Mouse (Mus musculus) forebrain, embryonic 14.5 days (tissue): ENCODE results near the gene Gm29797. TPM values are rescaled to one million over a fixed set of nuclear protein-coding genes. Genes with fewer than 3 reads are reported as not detected.
A peak's percentile ranks its signal among the peaks of the same experiment; 100 is the strongest.

Experiments used
- ATAC-seq: fragments of 200-750 bp; cut with Nextera tagmentation; 2 replicates; pipeline ENCODE4 v1.8.0; 2017; ENCODE audit warnings: mild to moderate bottlenecking, moderate library complexity
- DNase-seq: peaks from one replicate; pipeline ENCODE4 v3.0.0-alpha.2; 2015; ENCODE audit warnings: low spot score
- H3K27ac ChIP-seq: fragments of 300-500 bp; sonication (generic); 2 replicates; pipeline ENCODE4 v1.5.1; 2014; ENCODE audit warnings: low read depth, mild to moderate bottlenecking, control low read depth, low read length, moderate library complexity
- H3K27me3 ChIP-seq: fragments of 300-500 bp; sonication (generic); replicated peaks from 2 replicates; pipeline ENCODE4 v1.6.1; 2014; ENCODE audit warnings: low read length, control low read depth, mixed read lengths; ENCODE audit not compliant: control insufficient read depth, insufficient read depth
- H3K36me3 ChIP-seq: fragments of 300-500 bp; sonication (generic); 2 replicates; pipeline ENCODE4 v1.6.1; 2014; ENCODE audit warnings: low read length, control low read depth; ENCODE audit not compliant: control insufficient read depth, insufficient read depth
- H3K4me1 ChIP-seq: fragments of 300-500 bp; sonication (generic); 2 replicates; pipeline ENCODE4 v1.6.1; 2014; ENCODE audit warnings: antibody characterized with exemption, low read length, control low read depth; ENCODE audit not compliant: control insufficient read depth, insufficient read depth
- H3K4me2 ChIP-seq: fragments of 300-500 bp; sonication (generic); 2 replicates; pipeline ENCODE4 v1.6.1; 2014; ENCODE audit warnings: mild to moderate bottlenecking, control low read depth, low read length
- H3K4me3 ChIP-seq: fragments of 300-500 bp; sonication (generic); 2 replicates; pipeline ENCODE4 v1.5.1; 2014; ENCODE audit warnings: low read depth, low read length, control low read depth
- H3K9ac ChIP-seq: fragments of 300-500 bp; sonication (generic); 2 replicates; pipeline ENCODE4 v1.6.1; 2014; ENCODE audit warnings: mild to moderate bottlenecking, low read length, control low read depth, moderate library complexity
- H3K9me3 ChIP-seq: fragments of 300-500 bp; sonication (generic); replicated peaks from 2 replicates; pipeline ENCODE4 v1.6.1; 2016; ENCODE audit warnings: low read length, control low read depth, mixed read lengths; ENCODE audit not compliant: control insufficient read depth
- WGBS: fragments of 180-500 bp; shearing (Covaris S2); extraction: QIAGEN DNeasy Blood & Tissue Kit; methylation state at CpG from one replicate; pipeline ENCODE4 v1.1.7; 2014; 5-methylcytosine and 5-hydroxymethylcytosine counted together
- polyA plus RNA-seq: library from polyadenylated mRNA; unstranded; fragments of >200 nt; fragmentation: Nextera tagmentation; extraction: Ambion mirVana; gene quantifications from 2 replicates; pipeline ENCODE4 v1.2.1, GENCODE M21; 2014

The Gm29797 gene
- polyA plus RNA-seq, 1 experiment from 2014 or later = not detected

DNA sequence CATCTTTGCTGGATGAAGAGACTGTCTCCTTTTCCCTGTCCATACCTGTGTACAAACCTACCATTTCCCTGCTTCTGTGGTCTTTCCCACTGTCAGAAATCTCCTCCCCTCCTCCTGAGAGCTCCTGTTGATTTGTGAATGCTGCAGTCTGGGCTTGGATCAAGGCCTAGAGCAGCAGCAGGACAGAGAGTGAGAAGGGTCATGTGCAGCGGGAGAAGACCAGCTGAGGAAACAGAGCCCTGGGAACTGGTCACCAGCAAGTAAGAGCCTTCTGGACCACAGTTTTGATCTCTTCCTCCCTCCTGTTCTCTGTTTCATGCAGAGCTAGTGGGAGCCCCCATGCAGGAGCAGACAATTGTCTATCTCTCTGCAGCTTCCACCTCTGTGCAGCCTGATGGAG is 38.9 kb downstream of the Gm29797 start:
- ATAC-seq = no peak

DNA sequence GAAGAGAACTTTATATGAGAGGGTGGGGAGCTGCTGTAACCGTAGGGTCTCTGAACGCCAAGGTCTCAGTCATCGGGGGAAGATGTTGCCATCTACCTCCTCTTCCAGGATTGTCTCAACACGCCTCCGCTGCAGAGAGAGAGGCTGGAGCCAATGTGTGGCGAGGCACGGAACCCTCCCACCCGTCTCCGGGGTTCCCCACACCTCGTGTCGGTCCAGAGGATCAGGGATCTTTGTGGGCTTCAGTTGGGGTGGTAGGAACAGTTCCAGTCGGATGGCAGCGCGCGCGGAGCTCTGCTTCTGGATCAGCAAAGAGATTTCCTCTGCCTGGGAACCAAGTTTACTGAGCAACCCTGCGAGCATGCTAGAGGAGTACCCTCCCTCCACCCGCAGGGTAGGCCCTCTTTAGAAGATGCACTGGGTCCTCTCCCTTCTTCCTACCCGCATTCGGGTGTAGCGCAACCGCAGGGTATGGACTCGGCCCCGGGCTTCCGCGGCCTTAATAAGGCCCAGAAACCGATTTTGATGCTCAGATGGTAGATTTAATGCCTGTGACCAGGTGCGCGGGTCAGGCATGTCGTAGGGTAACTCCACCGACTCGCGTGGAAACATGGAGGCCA is 40.1 kb downstream of the Gm29797 start:
- WGBS = 82% methylated on average over 33 of the region's 33 CpGs
- H3K4me3 ChIP-seq = no peak overlapping the region
- no peaks in the 10 kb centered on the region for H3K36me3 ChIP-seq
- H3K27me3 ChIP-seq = no peaks in the 10 kb centered on the region
- ATAC-seq = no peak
- H3K27ac ChIP-seq = no peak overlapping the region
- H3K4me2 ChIP-seq = no peak overlapping the region
- peaks cover 11% of the 10 kb centered on the region; the same call in 1 of the 2 replicates for H3K4me1 ChIP-seq
- DNase-seq = no peak
- H3K9me3 ChIP-seq = no peaks in the 10 kb centered on the region
- no peak overlapping the region for H3K9ac ChIP-seq

More for the DNA sequence above, 38.9 kb downstream of the Gm29797 start:
- Histone ChIP-seq H3K9me3 (no peaks in the 10 kb centered on the region), H3K9ac (no peak overlapping the region), H3K4me3 (no peak overlapping the region), H3K27me3 (no peaks in the 10 kb centered on the region), H3K4me1 (peaks cover 11% of the 10 kb centered on the region; the same call in 1 of the 2 replicates), H3K27ac (no peak overlapping the region), H3K4me2 (no peak overlapping the region), H3K36me3 (no peaks in the 10 kb centered on the region)
- no peak for DNase-seq
- WGBS = 75% methylated on average over 1 of the region's 1 CpGs

DNA sequence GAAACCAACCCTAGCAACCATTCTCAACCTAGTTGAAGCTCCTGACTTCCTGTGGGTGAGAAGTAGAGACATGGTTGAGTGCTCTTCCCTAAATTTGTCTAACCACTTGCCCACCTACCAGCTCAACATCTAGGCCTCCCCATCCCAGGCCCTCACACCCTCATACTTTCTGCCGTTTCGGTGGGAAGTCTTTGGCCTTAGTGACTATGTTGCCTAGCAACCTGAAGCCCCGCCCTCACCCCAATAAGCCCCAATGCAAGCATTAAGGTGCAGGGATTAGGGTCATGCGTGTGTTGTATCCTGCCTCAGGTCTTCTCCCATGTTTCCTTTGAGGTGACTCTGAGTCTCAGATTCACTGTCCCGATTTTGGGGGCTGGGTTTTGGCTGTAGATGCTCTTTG is 41.4 kb downstream of the Gm29797 start, which contains the start of gene Lkaaear1:
TSS of gene Lkaaear1 (minus strand) at position 202 of the 400 bp plus-strand sequence.
- Histone ChIP-seq H3K4me3 (no peak within 1 kb of the TSS), H3K9me3 (no peaks in the 10 kb centered on the region), H3K4me1 (peaks cover under 1% of the 10 kb centered on the region; the same call in 1 of the 2 replicates), H3K9ac (no peak within 1 kb of the TSS), H3K27me3 (no peaks in the 10 kb centered on the region), H3K36me3 (no peaks in the 10 kb centered on the region), H3K27ac (no peak within 1 kb of the TSS), H3K4me2 (no peak within 1 kb of the TSS)
- 51% methylated on average over 5 of the region's 5 CpGs for WGBS
- DNase-seq = no peak
- no peak for ATAC-seq

DNA sequence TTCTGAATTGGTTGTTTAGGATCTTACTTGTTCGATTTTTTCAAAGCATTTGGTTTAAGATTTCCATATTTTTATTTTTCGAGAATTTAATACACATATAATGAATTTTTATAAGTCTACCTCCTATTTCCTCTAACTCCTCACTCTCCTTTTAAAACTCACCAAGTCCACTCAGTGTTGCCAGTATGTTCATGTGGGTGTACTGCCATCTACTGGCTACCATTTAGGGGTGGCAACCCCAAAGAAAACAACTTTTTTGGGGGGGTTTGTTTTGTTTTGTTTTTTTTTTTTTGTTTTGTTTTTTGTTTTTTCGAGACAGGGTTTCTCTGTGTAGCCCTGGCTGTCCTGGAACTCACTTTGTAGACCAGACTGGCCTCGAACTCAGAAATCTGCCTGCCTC is 49.8 kb downstream of the Gm29797 start:
- no peak overlapping the region for H3K9ac ChIP-seq
- peak; percentile 29 for DNase-seq
- no peak overlapping the region for H3K4me2 ChIP-seq
- no peaks in the 10 kb centered on the region for H3K9me3 ChIP-seq
- no peak overlapping the region for H3K27ac ChIP-seq
- ATAC-seq = no peak
- H3K4me3 ChIP-seq = no peak overlapping the region
- 39% methylated on average over 4 of the region's 4 CpGs for WGBS
- no peaks in the 10 kb centered on the region for H3K4me1 ChIP-seq
- no peaks in the 10 kb centered on the region for H3K36me3 ChIP-seq
- no peaks in the 10 kb centered on the region for H3K27me3 ChIP-seq

Other genes starting within 250 kb of the Gm29797 start
- 7.6 and 8.6 TPM in 2 replicates for gene Zbtb46, start 197.6 kb upstream of the Gm29797 start, polyA plus RNA-seq
- gene Abhd16b, start 163.8 kb upstream of the Gm29797 start, polyA plus RNA-seq = not detected in 2 replicates
- gene Tpd52l2, start 159.9 kb upstream of the Gm29797 start, polyA plus RNA-seq = 143 and 151 TPM in 2 replicates
- 127 and 165 TPM in 2 replicates for gene Dnajc5, start 136.5 kb upstream of the Gm29797 start, polyA plus RNA-seq
- gene Uckl1, start 72.1 kb upstream of the Gm29797 start, polyA plus RNA-seq = 60.0 and 73.5 TPM in 2 replicates
- 57.2 and 62.3 TPM in 2 replicates for gene Prpf6, start 65.2 kb upstream of the Gm29797 start, polyA plus RNA-seq
- 30.5 and 38.6 TPM in 2 replicates for gene Zfp512b, start 64.2 kb upstream of the Gm29797 start, polyA plus RNA-seq
- 140 and 145 TPM in 2 replicates for gene Samd10, start 57.8 kb upstream of the Gm29797 start, polyA plus RNA-seq
- gene Sox18, start 14.6 kb downstream of the Gm29797 start, polyA plus RNA-seq = 12.5 and 15.1 TPM in 2 replicates
- 42.0 and 44.3 TPM in 2 replicates for gene Tcea2, start 23.3 kb downstream of the Gm29797 start, polyA plus RNA-seq
- gene Rgs19, start 36.9 kb downstream of the Gm29797 start, polyA plus RNA-seq = 60.3 and 63.6 TPM in 2 replicates
- not detected in 2 replicates for gene Lkaaear1, start 41.4 kb downstream of the Gm29797 start, polyA plus RNA-seq
- gene Oprl1, start 58.0 kb downstream of the Gm29797 start, polyA plus RNA-seq = 66.8 and 67.5 TPM in 2 replicates
- 22.3 and 23.5 TPM in 2 replicates for gene Myt1, start 106.3 kb downstream of the Gm29797 start, polyA plus RNA-seq
- 30.0 and 36.6 TPM in 2 replicates for gene Pcmtd2, start 180.8 kb downstream of the Gm29797 start, polyA plus RNA-seq
- 102 and 108 TPM in 2 replicates for gene Polr3k, start 207.3 kb downstream of the Gm29797 start, polyA plus RNA-seq